Mouse (Mus musculus) urinary bladder, postnatal 10 days (tissue): ENCODE results near the gene Pitpnc1.

ENCODE experiments used
- DNase-seq: peaks from one replicate; pipeline ENCODE4 v3.0.0; 2022; ENCODE audit warnings: low spot score

Gene Pitpnc1

GRCm38 (mm10) chr11:107325739-107326725, 144.5 kb downstream of the Pitpnc1 start:
- DNase-seq, result no peak

- DNase-seq, result no peak
Measured at GRCm38 (mm10) chr11:107325226-107325625, 145.3 kb downstream of the Pitpnc1 start.

- no peak for DNase-seq
Measured at GRCm38 (mm10) chr11:107323173-107323572, 147.3 kb downstream of the Pitpnc1 start.

GRCm38 (mm10) chr11:107322226-107322625, 148.3 kb downstream of the Pitpnc1 start:
- no peak for DNase-seq

GRCm38 (mm10) chr11:107321819-107322218, 148.7 kb downstream of the Pitpnc1 start:
- DNase-seq, result no peak

- DNase-seq, result no peak
Measured at GRCm38 (mm10) chr11:107319861-107320260, 150.6 kb downstream of the Pitpnc1 start.

- no peak for DNase-seq
Measured at GRCm38 (mm10) chr11:107317653-107318281, 152.7 kb downstream of the Pitpnc1 start.

GRCm38 (mm10) chr11:107315475-107315874, 155.0 kb downstream of the Pitpnc1 start:
- DNase-seq, result no peak

- DNase-seq, result no peak
Measured at GRCm38 (mm10) chr11:107310338-107311121, 160.0 kb downstream of the Pitpnc1 start.

- no peak for DNase-seq
Measured at GRCm38 (mm10) chr11:107306170-107306569, 164.3 kb downstream of the Pitpnc1 start.

GRCm38 (mm10) chr11:107302141-107302540, 168.4 kb downstream of the Pitpnc1 start:
- DNase-seq, result no peak

- no peak for DNase-seq
Measured at GRCm38 (mm10) chr11:107300235-107300634, 170.3 kb downstream of the Pitpnc1 start.

- no peak for DNase-seq
Measured at GRCm38 (mm10) chr11:107299511-107300120, 170.9 kb downstream of the Pitpnc1 start.

GRCm38 (mm10) chr11:107296176-107296575, 174.3 kb downstream of the Pitpnc1 start:
- DNase-seq, result no peak

- DNase-seq, result no peak
Measured at GRCm38 (mm10) chr11:107292036-107292435, 178.5 kb downstream of the Pitpnc1 start.

GRCm38 (mm10) chr11:107288186-107288563, 182.3 kb downstream of the Pitpnc1 start:
- DNase-seq, result no peak

GRCm38 (mm10) chr11:107287215-107288185, 183.0 kb downstream of the Pitpnc1 start:
- DNase-seq, result no peak

GRCm38 (mm10) chr11:107285731-107286130, 184.8 kb downstream of the Pitpnc1 start:
- DNase-seq, result no peak

GRCm38 (mm10) chr11:107283632-107284031, 186.9 kb downstream of the Pitpnc1 start:
- no peak for DNase-seq

GRCm38 (mm10) chr11:107282481-107282880, 188.0 kb downstream of the Pitpnc1 start:
- no peak for DNase-seq

- DNase-seq, result no peak
Measured at GRCm38 (mm10) chr11:107279258-107279657, 191.2 kb downstream of the Pitpnc1 start.
